ENCODE assay signal across 9 mouse cellular contexts in genomic region chr15:97351016-97351415, GRCm38 (mm10).
A peak's percentile ranks its signal among the peaks of the same experiment; 100 is the strongest.
DNase-seq lines count a peak whose midpoint lies in the region; ATAC-seq and TF ChIP-seq lines count a peak whose summit lies in the region.
"Had no signal": no experiment of that assay in that cellular context is flagged by ENCODE, and none has a peak within 500 bp of the region (broad histone marks: within the 10 kb centered on the region; RNA-seq: fewer than 3 reads in every experiment).

No protein-coding gene starts in this region.

- H3K9ac ChIP-seq in neural tube, embryonic 15.5 days (replicated peaks), result no peak overlapping the region
- no peak overlapping the region for H3K9ac ChIP-seq in lung, embryonic 14.5 days
- H3K9ac ChIP-seq: heart, embryonic 15.5 days had no signal

- H3K27ac ChIP-seq in neural tube, embryonic 15.5 days (replicated peaks), result peak overlapping the region; percentile 28; the same call in 1 of the 2 replicates
- peak overlapping the region; percentile 60; the same call in 1 of the 2 replicates for H3K27ac ChIP-seq in lung, embryonic 14.5 days (ENCODE audit: low read depth)
- H3K27ac ChIP-seq: heart, embryonic 15.5 days had no signal

- TF ChIP-seq CTCF in lung, embryonic 14.5 days (IDR thresholded peaks at IDR 0.05; ENCODE audit: low read depth), result no peak

- no peak for ATAC-seq in neural tube, embryonic 15.5 days (ENCODE audit: low FRiP score)
- ATAC-seq in lung, embryonic 14.5 days (ENCODE audit: insufficient read depth), result peak; percentile 70; the same call in 1 of the 2 replicates

- no peaks in the 10 kb centered on the region for H3K4me1 ChIP-seq in neural tube, embryonic 15.5 days
- H3K4me1 ChIP-seq in lung, embryonic 14.5 days (ENCODE audit: insufficient read depth), result 0 out of 2 replicates have a peak, but pooled peaks cover 7% of the 10 kb centered on the region

- no peaks in the 10 kb centered on the region for H3K36me3 ChIP-seq in neural tube, embryonic 15.5 days
- no peaks in the 10 kb centered on the region for H3K36me3 ChIP-seq in lung, embryonic 14.5 days (ENCODE audit: insufficient read depth)
- H3K36me3 ChIP-seq: heart, embryonic 15.5 days had no signal

- no peaks in the 10 kb centered on the region for H3K9me3 ChIP-seq in neural tube, embryonic 15.5 days (replicated peaks)
- H3K9me3 ChIP-seq in lung, embryonic 14.5 days (ENCODE audit: low read depth, low read length), result no peaks in the 10 kb centered on the region
- H3K9me3 ChIP-seq: heart, embryonic 15.5 days had no signal

- H3K27me3 ChIP-seq in neural tube, embryonic 15.5 days (replicated peaks), result no peaks in the 10 kb centered on the region
- H3K27me3 ChIP-seq in lung, embryonic 14.5 days (ENCODE audit: insufficient read depth, low read length), result no peaks in the 10 kb centered on the region

- peak; percentile 4 for DNase-seq in cerebellum, adult 11 months
- no peak for DNase-seq in cerebellum, postnatal 25 days
- no peak for DNase-seq in neural tube, embryonic 10.5 days (ENCODE audit: extremely low spot score, low spot score)
- peak; percentile 26 to 31 for DNase-seq in heart, postnatal 36 days
- peak; percentile 85 for DNase-seq in lung, embryonic 14.5 days
- no peak for DNase-seq in thymus, postnatal 4 days
- DNase-seq in yolk sac, embryonic 10.5 days (ENCODE audit: low spot score), result no peak

- intact Hi-C loops in heart, postnatal 36 days (cut with DNase I), result no loop called here

- H3K4me2 ChIP-seq in neural tube, embryonic 15.5 days, result no peak overlapping the region
- no peak overlapping the region for H3K4me2 ChIP-seq in lung, embryonic 14.5 days
- H3K4me2 ChIP-seq: heart, embryonic 15.5 days had no signal

- no peak overlapping the region for H3K4me3 ChIP-seq in neural tube, embryonic 15.5 days (replicated peaks)
- H3K4me3 ChIP-seq in lung, embryonic 14.5 days (ENCODE audit: low read depth, low read length), result no peak overlapping the region
- H3K4me3 ChIP-seq: heart, embryonic 15.5 days had no signal

- WGBS in neural tube, embryonic 15.5 days, result 64% methylated on average over 8 of the region's 8 CpGs
- WGBS in lung, embryonic 14.5 days, result 22% methylated on average over 8 of the region's 8 CpGs

Comparison
In these comparisons a context has a peak if more than half of its experiments do, and no peak if none do; other contexts are left out.
1. DNase-seq: peak in cerebellum, adult 11 months (single experiment), heart, postnatal 36 days (2 of 2) and lung, embryonic 14.5 days (single experiment); none in cerebellum, postnatal 25 days (0 of 2), neural tube, embryonic 10.5 days (single experiment), thymus, postnatal 4 days (single experiment) and yolk sac, embryonic 10.5 days (single experiment).